Mouse (Mus musculus) embryonic fibroblast, embryonic 13.5 days (primary cell): Measurements from ENCODE around the gene AI182371.

Experiments
- CTCF ChIP-seq: IDR thresholded peaks from 2 replicates; pipeline ENCODE4 v1.5.1; 2011; ENCODE audit warnings: mild to moderate bottlenecking, control low read depth, low read length, moderate library complexity, borderline replicate concordance; ENCODE audit not compliant: insufficient read depth
- POLR2A ChIP-seq: IDR thresholded peaks from 2 replicates; pipeline ENCODE4 v1.6.1; 2011; ENCODE audit warnings: low read depth, mild to moderate bottlenecking, control low read depth, low read length, moderate library complexity

DNA sequence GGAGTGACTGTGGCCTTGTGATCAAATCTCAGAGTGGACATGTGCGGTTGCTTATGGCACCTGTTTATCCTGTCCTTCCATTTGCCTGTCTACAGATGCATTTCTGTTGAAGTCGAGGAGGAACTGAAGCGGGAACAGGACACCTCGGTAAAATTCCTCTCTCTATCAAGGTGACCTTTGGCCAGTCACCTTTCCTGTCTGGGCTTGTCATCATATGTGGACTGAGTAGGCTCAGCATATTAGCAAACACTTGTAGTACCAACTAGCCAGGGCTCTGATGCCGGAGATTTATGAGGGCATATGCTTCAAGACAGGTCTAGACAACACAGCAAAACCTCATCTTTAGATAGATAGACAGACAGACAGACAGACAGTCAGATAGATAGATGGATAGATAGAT is 41.1 kb downstream of the AI182371 start:
- TF ChIP-seq POLR2A = no peak
- TF ChIP-seq CTCF = no peak
